Mouse (Mus musculus) lung, postnatal 4 days (tissue): ENCODE measurements around the gene Hikeshi.

Experiments used
- DNase-seq, 2 experiments: peaks; one replicate each; pipeline ENCODE4 v3.0.0; 2021

The Hikeshi gene

DNA sequence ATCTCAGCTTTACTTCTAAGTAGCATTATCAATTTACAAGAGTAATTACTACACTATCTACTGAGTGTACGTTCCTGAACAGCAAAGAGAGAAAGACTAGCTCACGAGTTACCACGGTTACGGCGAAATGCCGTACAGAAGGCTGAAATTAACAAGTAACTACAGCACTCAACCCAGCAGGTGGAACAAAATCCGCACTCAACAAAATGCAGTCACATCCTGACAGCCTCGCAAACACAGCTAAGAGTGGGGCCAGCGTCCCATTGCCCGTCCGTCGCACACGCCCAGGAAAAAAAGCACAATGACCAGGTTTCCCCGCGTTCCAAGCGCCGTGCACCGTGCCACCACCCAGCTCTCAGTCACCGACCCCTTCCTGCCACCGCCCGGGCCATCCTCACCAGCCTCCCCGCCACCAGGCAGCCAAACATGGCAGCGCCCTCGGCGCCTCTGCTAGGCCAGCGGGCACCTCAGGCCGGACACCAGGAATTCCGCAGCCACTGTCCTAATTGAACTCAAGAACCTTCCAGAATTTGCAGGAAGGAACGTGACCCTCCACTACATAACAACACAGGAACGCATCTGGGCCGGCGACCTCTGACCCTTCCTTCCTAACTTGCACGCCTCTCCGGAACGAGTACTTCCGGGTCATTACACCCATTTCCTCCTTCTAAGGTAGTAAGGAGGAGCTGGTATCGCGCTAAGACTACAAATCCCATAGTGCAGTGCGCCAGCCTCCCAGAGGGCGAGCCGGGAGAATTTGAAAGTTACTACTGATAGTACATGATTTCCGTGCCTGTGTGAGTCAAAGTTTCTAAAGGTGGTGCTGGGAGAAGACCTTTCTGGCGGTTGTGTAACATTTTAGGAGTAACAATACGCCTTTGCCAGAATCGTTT, at the start of gene Hikeshi:
Gene Hikeshi, minus strand, starts transcription at position 634 of the 893 bp plus-strand sequence.
- peak; percentile 92 to 95 for DNase-seq

DNA sequence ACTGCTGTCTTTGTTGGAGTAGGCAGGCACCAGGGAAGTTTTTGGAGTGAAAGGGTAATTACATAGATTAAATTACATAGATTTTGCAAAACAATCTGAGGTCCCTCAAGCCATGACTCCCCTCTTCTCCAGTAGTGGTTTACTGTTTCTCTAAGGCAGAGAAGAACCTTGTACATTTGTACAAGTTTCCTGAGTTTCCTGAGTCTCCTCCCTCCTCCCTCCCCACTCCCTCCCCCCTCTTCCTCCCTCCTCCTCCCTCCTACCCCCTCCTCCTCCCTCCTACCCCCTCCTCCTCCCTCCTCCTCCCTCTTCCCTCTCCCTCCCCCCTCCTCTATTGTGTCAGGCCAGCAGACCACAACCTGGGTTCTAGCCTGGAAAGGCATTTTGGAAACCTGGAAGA, 43.4 kb upstream of the Hikeshi start:
- no peak for DNase-seq

DNA sequence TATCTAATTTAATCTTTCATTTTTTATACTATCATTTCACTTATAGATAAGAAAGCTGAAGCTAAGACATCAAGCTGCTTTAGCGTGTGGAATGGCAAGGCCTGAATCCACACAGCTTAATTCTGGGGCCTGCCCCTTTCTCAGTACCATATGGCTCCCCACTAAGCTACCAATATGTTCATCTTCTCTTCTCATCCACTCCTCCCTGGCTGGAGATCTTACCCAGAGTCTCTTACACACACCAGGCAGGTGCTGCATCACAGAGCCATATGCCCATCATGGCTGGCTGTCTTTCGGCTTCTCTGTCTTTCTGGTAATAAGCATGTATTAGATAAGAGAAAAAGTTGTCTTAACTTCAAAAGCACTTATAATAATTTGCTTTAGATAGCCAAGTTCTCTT, 42.4 kb upstream of the Hikeshi start:
- DNase-seq, result no peak

DNA sequence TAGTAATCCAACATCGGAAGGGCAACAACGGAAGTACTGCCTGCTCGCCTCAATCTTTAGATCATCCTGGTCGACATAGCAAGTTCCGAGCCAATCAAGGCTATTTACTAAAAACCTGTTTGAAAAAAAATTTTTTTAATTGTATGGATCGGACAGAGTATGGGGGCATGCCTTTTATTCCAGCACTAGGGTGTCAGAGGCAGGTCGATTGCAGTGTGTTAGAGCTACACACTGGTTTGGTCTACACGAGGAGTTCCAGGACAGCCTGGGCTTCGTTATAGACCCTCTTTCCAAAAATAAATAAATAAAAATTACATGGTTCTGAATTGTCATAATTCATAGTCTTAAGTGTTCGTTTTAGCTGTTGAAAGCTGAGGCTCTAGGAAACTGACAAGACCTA, 40.6 kb upstream of the Hikeshi start:
- no peak for DNase-seq

DNA sequence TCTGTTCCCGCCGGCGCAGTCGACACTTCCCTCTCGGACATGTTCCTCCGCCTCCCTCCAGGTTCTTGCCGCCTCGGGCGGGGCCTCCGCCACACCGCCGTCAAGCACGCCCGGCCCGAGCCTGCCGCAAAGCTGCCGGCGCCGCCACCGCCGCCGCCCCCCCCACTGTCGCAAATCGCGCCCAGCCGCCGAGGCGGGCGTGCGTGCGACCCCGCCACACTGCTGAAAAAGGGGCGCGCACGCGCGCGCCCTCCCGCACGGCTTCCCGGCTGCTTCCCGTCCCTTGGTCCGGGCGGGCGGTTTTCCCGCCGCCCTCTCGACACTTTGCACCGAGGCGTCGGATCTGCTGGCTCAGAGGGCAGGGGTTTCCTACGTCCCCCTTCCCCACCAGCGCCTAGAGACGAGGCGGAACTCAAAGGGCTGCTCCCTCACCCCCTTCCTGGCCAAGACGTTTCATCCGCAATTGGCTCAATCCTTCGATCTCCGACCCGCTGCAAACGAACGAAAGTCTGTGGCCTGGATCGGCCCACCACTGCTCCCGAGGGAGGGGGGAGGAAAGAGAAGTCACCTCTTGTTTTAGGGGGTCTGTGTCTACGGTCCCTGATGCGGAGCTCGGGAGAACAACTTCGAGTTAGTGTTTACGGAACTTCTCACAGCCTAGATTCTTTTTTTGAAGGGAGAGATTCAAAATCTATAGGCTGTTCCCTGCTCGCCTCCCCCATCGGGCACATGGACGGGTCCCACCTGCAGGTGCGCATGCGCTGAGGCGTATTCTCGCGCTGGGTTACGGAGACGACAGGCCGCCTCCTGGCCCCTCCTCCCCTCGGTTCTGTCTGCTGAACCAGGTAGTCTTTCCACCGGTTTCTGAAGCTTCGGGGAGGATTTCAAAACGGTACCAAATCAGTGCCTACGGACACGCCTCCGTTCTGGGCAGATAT, 39.8 kb upstream of the Hikeshi start, which contains the start of gene Eed:
Gene Eed, minus strand, starts transcription at position 499 of the 938 bp plus-strand sequence.
- peak; percentile 97 to 98 for DNase-seq

DNA sequence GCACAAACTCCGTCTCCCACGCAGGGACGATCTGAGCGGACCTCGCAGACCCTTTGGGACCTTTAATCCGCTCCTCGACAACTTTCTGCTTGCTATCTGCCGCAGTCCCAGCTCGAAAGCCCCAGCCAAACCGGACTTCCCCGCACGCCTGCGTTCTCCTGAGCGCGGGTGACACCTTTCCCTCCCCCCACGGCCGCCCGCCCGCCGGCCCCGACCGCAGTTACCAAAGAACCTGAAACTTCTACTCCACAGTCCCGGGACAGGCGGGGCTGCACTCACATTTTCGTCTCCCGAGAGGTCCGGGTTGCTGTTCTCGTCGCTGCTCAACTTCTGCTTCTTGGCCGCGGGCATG, 39.1 kb upstream of the Hikeshi start:
- DNase-seq, result no peak

DNA sequence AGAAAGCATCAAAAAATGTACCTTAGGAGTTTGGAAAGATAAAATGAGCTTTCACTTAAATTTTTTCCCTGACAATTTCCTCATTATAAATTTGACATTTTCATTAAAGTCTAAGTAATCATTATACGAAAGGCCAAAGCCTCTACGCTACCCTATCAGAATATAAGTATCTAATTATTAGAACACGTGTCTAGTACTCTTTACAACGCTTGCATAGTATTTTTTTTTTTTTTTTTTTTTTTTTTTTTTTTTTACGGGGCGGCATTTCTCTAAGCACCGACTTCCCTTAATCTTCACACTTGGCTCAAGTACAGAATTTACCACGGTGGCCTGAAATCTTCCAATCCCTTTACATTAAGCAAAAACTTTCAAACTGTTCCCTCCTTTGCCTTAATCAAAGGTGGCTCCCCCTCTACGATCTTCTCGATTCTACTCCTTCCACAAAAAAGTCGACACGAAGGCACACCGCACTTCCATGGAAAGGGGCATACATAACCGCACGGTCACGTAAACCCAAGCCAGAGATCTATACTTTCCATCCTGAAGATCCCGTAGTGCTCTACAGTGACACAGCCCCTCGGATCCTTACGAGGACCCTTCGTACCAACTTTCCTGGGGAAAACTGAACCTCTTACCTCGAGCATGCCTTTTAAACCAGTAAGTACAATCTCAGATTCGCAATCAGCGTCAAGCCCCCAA, 38.6 kb upstream of the Hikeshi start:
- DNase-seq, result no peak

DNA sequence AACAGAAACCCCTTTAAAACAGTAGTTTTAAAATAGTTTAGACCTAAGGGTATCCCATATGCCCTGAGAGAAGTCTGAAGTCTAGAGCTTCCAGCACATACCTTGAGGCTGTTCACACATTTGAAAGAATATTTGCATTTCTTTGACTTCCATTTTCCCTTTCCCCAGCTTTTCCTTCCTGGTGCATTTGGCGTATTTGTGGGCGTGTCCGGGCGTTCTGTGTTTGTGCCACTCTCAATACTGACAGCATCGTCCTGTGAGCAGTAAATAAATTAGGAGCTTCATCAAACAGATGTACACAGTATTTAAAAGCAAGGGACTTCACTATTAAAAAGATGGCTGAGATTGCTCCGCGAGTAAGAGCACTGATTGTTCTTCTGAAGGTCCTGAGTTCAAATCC, 35.8 kb upstream of the Hikeshi start:
- no peak for DNase-seq

DNA sequence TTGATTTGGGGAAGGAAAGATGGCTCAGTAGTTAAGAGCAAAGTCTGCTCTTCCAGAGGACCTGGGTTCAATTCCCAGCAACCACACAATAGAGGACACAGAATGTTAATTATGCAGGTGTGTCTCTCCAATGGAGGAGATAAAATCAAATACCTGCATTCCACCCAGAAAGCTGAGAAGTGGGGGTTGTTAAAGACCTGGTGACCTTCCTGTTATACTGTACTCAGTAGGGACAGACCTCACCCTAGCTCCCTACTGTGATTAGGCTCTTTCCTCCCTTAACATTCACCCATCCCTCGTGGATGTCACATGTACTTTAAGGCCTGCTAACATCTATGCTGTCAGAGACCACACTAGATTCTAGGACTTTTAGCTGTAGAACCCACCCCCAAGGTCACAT, 34.6 kb upstream of the Hikeshi start:
- DNase-seq, result no peak

DNA sequence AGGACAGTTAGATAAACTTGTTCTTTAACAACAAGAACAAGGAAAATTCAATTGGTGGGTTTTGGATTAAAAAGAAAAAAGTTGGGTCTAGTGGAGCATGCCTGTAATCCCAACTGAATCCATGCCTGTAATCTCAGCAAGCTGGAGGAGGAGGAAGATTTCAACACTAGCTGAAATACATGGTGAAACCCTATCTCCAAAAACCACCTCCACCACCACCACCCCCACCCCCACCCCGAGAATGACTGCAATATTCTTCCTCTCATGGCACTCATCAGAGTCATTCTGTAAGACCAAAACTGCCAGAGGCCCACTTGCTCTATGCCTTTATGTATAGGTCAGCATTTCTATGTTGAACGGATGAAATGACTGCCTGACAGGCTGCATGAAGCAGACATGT, 26.2 kb upstream of the Hikeshi start:
- no peak for DNase-seq

DNA sequence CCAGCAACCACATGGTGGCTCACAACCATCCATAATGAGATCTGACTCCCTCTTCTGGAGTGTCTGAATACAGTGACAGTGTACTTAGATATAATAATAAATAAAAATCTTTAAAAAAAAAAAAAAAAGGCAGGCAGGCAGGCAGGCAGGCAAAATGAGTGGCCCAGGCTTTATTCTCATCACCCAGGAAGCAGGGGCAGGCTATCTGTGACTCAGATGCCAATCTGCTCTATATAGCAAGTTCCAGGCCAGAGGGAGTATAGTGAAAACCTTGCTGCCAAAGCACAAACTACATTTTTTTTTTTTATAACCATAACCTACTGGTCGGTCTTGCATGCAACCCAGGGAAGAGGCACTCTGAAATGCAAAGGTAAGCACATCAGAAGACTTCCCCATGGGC, 25.8 kb upstream of the Hikeshi start:
- no peak for DNase-seq

DNA sequence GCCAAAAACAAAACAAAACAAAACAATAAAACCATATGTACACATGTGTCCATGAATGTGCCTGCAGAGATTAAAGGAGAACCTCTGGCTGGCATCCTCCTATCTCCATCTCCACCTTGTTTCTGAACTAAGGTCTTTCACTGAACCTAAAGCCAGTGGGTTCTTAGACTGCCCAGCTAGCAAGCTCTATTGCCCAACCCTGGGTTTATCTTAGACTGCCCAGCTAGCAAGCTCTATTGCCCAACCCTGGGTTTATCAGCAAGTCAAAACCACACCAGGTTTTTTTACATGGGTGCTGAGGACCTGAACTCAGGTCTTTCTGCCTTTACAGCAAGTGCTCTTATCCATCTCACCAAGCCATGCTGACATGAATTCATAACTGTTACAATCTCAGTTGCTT, 22.1 kb upstream of the Hikeshi start:
- DNase-seq, result no peak

DNA sequence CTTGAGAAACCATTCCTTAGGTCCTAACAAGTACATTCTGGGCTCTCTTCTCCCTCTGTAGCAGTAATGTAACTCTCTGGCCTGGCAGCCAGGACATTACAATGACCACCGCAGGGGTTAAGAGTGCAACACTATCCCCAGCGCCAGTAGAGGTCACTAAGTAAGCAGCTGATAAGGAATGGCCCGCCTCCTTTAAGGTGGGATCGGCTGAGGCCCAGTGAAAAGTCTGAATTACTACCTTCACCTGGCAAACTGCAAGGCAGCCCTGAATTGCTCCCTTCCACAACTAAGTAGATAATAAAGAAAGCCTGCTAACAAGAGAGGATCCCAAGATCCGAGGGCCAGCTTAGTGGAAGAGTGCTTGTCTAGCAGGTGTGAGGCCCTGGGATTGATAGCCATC, 16.3 kb upstream of the Hikeshi start:
- no peak for DNase-seq

DNA sequence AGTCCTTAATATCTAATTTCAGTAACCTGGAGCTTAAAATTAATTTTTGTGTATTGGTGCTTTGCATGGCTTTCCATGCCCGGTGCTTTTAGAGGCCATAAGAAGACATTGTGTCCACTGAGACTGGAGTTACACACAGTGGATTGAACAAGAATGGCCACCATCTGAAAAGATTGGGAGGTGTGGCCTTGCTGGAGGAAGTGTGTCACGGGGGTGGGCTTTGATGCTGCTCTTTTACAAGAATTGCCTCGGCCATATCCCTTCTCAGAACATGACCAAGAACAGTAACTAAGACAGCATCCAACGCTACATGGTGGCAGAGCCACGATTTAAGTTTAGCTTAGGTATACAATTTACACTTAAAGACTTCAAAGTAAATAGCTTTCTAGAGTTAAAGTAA, 13.3 kb upstream of the Hikeshi start:
- DNase-seq, result no peak

DNA sequence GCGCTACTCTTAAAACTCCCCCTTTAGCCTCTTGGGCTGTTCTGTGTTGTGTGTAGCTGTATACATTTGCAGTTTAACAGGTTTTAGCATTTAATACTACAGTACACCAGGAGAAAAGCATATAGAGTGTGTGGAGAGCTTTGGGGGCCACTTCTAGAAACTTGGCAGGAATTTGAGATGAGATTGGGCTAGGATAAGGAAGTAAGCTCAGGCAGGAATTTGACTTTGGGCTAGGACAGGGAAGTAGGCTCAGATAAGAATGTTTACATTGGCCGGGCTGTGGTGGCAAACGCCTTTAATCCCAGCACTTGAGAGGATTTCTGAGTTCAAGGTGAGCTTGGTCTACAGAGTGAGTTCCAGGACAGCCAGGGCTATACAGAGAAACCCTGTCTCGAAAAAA, 8.4 kb upstream of the Hikeshi start:
- no peak for DNase-seq

DNA sequence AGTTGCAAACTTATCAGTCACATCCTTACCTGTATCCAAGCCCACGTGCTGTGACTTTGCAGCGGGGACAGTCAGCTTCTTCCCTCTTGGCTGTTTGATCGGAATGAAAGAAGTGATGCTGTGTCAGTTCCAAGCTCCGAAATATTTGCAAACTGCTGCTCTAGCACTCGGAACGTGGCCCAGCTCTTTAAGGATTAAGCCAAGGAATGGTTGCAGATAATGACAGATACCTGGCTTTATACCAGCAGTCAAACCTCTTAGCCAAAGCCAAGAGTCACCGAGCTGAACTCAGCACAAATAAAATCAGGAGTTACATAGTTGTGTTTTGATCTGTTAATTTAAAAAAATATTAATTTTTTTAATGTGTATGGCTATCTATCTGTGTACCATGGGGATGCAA, 7.0 kb upstream of the Hikeshi start:
- DNase-seq, result peak in 1 of 2 experiments; percentile 24

DNA sequence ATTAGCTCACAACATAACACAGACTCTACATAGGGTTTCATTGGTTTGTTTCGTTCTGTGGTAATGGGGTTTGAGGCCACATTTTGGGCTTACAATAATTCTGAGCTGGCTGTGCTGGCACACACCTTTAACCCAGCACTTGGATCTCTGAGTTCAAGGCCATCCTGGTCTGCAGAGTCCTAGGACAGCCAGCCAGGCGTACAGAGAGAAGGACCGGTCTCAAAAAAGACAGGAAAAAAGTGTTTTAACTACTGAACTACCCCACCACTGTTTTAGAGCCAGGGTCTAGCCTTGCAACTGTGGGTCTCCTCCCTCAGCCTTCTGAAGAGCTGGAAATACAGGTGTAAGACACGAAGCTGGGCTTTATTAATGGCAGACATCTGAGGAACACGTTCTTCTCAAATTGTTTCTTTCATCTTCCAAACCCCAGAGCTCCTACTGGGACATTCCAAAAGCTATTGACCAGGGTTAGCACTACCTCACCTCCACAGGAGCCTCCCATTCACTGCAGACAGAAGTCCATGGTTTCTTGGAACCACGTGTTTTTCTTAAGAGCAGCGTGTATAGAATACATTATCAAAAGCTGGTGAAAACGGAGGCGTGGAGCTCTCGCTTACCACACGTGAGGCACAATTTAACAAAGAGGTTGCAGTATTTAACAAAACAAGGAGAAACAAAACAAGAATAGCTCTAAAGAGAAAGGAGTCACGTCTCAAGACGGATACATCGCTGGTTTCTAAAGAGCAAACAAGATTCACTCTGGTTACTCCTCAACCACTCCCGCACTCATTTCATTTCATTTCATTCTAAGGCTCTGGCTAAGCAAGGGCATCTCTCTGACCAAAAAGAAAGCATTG, 1.3 kb downstream of the Hikeshi start:
- no peak for DNase-seq

DNA sequence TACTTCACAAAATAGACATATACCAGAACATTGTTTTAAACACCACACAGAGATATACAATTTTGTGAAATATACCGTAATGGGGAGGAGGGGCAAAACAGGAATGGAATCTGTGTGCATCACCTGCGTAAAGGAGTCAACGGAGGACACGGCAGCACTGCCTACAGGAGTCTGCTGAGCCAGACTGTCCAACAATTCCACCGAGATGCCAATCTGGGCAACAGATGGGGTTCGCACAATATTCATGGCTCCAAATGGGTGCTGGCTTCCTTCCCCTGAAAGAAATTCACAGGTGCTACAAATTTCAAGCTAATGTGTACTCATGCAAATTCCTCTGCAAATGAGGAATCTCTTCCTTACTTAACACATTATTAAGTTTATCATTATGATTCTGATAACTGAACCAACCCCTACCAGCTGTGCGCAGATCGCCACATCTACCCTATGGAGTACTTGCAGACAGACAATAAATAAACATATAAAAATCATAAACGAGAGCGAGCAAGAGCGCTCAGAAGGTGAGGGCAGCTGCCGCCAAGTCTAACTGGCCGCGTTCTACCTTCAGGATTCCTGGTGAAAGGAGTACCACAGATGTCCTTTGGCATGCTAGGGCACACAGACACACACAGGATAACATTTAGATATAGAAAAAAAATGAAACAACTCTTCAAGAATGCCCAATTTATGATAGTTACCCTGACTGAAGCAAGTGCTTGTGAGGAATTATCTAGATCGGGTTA, 17.4 kb downstream of the Hikeshi start:
- no peak for DNase-seq

DNA sequence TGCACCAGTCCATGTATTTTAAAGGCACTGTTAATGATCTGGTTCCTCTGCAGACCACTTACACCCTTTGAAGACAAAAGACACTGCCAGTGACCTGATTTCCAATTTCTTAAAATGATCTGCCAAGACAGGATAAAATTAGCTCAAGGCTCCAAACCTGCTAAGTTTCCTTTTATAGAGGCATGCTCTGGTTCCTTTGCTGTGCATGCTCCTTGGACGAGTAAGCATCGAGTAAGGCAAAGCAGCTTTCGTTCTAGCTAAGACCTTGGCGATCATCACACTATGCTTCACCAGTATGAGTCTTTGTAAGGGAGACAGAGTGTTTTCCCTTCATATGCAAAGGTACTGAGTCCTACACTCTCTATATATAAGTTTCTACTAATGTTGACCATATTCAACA, 23.2 kb downstream of the Hikeshi start:
- DNase-seq, result no peak

DNA sequence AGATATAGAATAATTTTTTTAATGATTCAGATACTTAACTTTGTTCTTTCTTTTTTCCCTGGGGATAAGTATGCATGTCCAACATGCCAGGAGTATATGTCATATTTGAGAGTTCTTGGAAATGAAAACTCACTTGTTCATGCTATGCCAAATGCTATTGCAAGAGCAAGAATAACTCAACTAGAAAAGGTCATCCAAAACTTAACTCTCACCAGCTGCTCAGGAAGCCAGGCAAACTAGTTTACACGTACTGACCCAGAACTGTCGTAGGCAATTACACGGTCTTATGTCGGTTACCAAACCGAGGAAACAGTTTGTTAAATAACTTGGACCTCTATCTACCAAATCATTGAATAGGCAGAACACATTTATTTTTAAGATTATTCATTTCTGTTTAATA, 24.3 kb downstream of the Hikeshi start:
- no peak for DNase-seq

DNA sequence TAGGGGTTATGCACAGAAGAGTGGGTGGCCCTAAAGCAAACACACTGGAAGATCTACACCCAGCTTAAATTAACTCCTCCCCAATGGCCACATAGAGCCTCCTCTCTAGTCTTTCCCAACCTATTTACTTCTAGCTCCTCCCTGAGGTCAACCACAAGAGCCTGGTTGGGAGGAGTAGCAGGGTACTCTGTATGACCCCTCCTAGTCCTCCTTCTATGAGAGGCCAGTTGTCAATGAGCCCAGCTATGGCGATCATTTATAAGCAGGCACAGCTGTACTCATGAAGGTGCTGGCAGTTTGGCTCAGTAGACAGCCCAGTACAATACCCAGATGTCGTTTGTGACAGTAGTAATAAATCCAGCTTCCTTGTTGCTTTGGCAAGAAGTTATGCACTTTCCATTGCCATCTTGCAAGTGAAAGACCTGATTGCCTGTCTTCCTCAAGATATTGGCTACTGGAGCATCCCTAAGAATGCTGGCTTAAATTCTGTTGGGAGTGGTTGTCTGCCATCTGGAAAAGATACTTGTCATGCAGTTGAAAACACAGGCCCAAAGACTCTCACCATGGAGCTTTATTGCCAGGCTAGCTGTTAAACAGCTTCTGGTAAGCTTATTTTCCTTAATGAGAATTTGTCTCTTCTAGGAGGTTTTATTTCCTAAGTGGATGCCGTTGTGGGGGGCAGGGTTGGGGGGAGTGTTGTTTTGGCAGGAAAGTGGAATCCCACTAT, 27.4 kb downstream of the Hikeshi start:
- no peak for DNase-seq
